Mouse (Mus musculus): ENCODE results near the gene Nckap5. TPM values are rescaled to one million over a fixed set of nuclear protein-coding genes. Genes with fewer than 3 reads are reported as not detected.

The Nckap5 gene
- polyA plus RNA-seq, 1 experiment from 2014 or later, result 4.8 TPM

GRCm38 (mm10) chr1:126470883-126471282 is 359.7 kb downstream of the Nckap5 start:
- Histone ChIP-seq H3K4me1 (ENCODE audit: control insufficient read depth, insufficient read depth, low read length) (peaks cover 19% of the 10 kb centered on the region), H3K36me3 (ENCODE audit: control insufficient read depth, insufficient read depth, low read length) (no peaks in the 10 kb centered on the region), H3K4me3 (ENCODE audit: low read depth, low read length) (no peak overlapping the region), H3K27ac (ENCODE audit: low read length) (no peak overlapping the region), H3K9me3 (ENCODE audit: control insufficient read depth, low read depth, low read length) (no peaks in the 10 kb centered on the region), H3K27me3 (ENCODE audit: control insufficient read depth, insufficient read depth, low read length) (no peaks in the 10 kb centered on the region), H3K4me2 (replicated peaks; ENCODE audit: low read depth, low read length) (no peak overlapping the region), H3K9ac (replicated peaks; ENCODE audit: low read depth, low read length) (no peak overlapping the region)
- no peak for ATAC-seq (ENCODE audit: insufficient number of reproducible peaks, insufficient read depth, low FRiP score, low read depth)
- WGBS, result 46% methylated on average over 2 of the region's 2 CpGs

DNA sequence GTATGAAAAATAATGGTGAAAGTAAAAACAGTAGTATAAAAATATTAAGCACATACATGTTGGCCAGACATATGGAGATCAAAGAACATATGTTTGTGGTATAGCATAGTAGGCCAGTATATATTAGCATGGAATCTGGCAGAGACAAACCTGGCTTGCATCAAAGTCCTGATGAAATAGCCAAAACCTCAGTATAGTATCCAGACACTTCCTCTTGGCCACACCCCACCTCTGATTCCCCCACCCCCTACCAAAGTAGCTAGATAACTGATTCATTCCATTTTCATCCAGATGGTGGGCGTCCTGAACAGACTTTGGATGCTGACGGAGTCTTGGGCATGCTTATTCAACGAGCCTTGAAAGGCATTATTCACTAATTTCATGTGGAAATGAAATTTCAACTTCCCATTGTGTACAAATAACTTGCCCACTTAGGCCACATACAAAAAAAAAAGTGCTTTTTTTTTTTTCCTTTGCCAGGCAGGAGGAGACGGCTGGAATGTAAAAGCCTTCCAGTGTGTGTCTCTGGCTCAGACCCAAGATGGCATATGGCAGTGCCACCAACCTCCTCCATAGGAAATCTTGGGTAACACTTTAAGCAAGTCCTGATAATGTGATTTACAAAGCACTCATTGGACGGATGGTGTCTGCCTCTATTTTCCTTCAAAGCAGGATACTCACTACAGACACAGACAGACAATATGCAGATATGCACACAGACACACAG is 360.6 kb downstream of the Nckap5 start:
- H3K9me3 ChIP-seq (ENCODE audit: control insufficient read depth, low read depth, low read length), result no peaks in the 10 kb centered on the region
- H3K27ac ChIP-seq (ENCODE audit: low read length), result no peak overlapping the region
- H3K4me3 ChIP-seq (ENCODE audit: low read depth, low read length), result no peak overlapping the region
- H3K4me2 ChIP-seq (replicated peaks; ENCODE audit: low read depth, low read length), result no peak overlapping the region
- no peak overlapping the region for H3K9ac ChIP-seq (replicated peaks; ENCODE audit: low read depth, low read length)
- ATAC-seq (ENCODE audit: insufficient number of reproducible peaks, insufficient read depth, low FRiP score, low read depth), result no peak
- no peaks in the 10 kb centered on the region for H3K27me3 ChIP-seq (ENCODE audit: control insufficient read depth, insufficient read depth, low read length)
- peaks cover 19% of the 10 kb centered on the region for H3K4me1 ChIP-seq (ENCODE audit: control insufficient read depth, insufficient read depth, low read length)
- WGBS, result 68% methylated on average over 5 of the region's 5 CpGs
- no peaks in the 10 kb centered on the region for H3K36me3 ChIP-seq (ENCODE audit: control insufficient read depth, insufficient read depth, low read length)

GRCm38 (mm10) chr1:126461527-126462354 is 368.9 kb downstream of the Nckap5 start:
- no peak for ATAC-seq (ENCODE audit: insufficient number of reproducible peaks, insufficient read depth, low FRiP score, low read depth)
- no peaks in the 10 kb centered on the region for H3K36me3 ChIP-seq (ENCODE audit: control insufficient read depth, insufficient read depth, low read length)
- no peak overlapping the region for H3K27ac ChIP-seq (ENCODE audit: low read length)
- 41% methylated on average over 11 of the region's 11 CpGs for WGBS
- no peak overlapping the region for H3K4me2 ChIP-seq (replicated peaks; ENCODE audit: low read depth, low read length)
- H3K4me1 ChIP-seq (ENCODE audit: control insufficient read depth, insufficient read depth, low read length), result no peaks in the 10 kb centered on the region
- H3K9ac ChIP-seq (replicated peaks; ENCODE audit: low read depth, low read length), result no peak overlapping the region
- no peak overlapping the region for H3K4me3 ChIP-seq (ENCODE audit: low read depth, low read length)
- no peaks in the 10 kb centered on the region for H3K27me3 ChIP-seq (ENCODE audit: control insufficient read depth, insufficient read depth, low read length)
- H3K9me3 ChIP-seq (ENCODE audit: control insufficient read depth, low read depth, low read length), result no peaks in the 10 kb centered on the region

DNA sequence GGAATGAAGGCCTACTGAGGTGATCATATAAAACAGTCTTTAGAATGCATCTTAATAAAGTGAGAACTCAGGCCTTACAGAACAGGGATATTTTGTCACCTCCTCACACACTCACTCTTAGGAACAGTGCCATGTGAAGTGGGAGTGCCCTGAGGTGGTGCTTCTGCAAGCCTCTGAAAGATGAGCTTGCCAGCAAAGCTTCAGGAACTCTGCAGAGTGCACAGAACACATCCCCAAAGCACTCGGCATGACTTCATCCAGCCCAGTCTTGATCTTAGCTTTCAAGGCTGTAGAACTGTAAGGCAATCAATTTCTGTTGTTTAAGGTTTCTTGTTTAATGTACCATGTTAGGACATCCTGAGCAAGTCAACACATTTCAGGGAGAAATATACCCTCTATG is 372.9 kb downstream of the Nckap5 start:
- 82% methylated on average over 1 of the region's 1 CpGs for WGBS
- H3K4me2 ChIP-seq (replicated peaks; ENCODE audit: low read depth, low read length), result no peak overlapping the region
- ATAC-seq (ENCODE audit: insufficient number of reproducible peaks, insufficient read depth, low FRiP score, low read depth), result no peak

DNA sequence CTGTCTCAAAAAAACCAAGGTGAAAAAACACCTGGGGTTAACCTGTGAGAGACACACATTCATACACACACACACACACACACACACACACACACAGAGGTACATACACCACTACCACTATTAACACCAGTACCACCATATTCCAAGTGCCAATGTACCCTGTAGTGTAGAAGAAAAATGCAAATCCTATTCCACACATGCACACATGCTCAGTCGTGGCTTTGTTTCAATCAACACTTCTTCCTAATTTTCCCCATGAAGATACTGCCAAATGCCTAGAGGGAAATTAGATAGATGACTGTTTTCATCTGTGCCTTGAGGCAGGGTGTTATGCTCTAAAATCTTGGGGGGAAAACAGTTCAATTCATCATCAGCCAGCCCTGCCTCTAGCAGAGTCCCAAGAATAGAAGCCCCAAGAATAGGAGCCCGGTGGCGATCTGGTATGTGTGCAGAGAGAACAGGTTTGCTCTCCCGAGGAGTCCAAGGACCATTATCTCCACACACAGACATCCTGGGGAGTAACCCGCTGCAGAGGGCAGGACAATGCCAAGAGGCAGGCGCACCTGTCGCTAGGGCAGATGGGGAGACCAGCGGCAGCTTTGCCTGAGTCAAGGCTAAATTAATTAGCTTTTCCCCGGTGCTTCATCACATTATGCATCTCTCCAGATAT is 376.0 kb downstream of the Nckap5 start:
- no peaks in the 10 kb centered on the region for H3K27me3 ChIP-seq (ENCODE audit: control insufficient read depth, insufficient read depth, low read length)
- no peak overlapping the region for H3K4me3 ChIP-seq (ENCODE audit: low read depth, low read length)
- H3K36me3 ChIP-seq (ENCODE audit: control insufficient read depth, insufficient read depth, low read length), result no peaks in the 10 kb centered on the region
- 66% methylated on average over 9 of the region's 9 CpGs for WGBS
- no peak overlapping the region for H3K27ac ChIP-seq (ENCODE audit: low read length)
- no peak for ATAC-seq (ENCODE audit: insufficient number of reproducible peaks, insufficient read depth, low FRiP score, low read depth)
- H3K9me3 ChIP-seq (ENCODE audit: control insufficient read depth, low read depth, low read length), result no peaks in the 10 kb centered on the region
- H3K4me1 ChIP-seq (ENCODE audit: control insufficient read depth, insufficient read depth, low read length), result no peaks in the 10 kb centered on the region
- H3K9ac ChIP-seq (replicated peaks; ENCODE audit: low read depth, low read length), result no peak overlapping the region
- H3K4me2 ChIP-seq (replicated peaks; ENCODE audit: low read depth, low read length), result no peak overlapping the region

More for the DNA sequence above, 372.9 kb downstream of the Nckap5 start:
- no peaks in the 10 kb centered on the region for H3K4me1 ChIP-seq (ENCODE audit: control insufficient read depth, insufficient read depth, low read length)
- no peak overlapping the region for H3K4me3 ChIP-seq (ENCODE audit: low read depth, low read length)
- H3K9ac ChIP-seq (replicated peaks; ENCODE audit: low read depth, low read length), result no peak overlapping the region
- no peak overlapping the region for H3K27ac ChIP-seq (ENCODE audit: low read length)
- no peaks in the 10 kb centered on the region for H3K27me3 ChIP-seq (ENCODE audit: control insufficient read depth, insufficient read depth, low read length)
- H3K36me3 ChIP-seq (ENCODE audit: control insufficient read depth, insufficient read depth, low read length), result no peaks in the 10 kb centered on the region
- no peaks in the 10 kb centered on the region for H3K9me3 ChIP-seq (ENCODE audit: control insufficient read depth, low read depth, low read length)

GRCm38 (mm10) chr1:126451472-126451871 is 379.1 kb downstream of the Nckap5 start:
- Histone ChIP-seq H3K27ac (ENCODE audit: low read length) (no peak overlapping the region), H3K9me3 (ENCODE audit: control insufficient read depth, low read depth, low read length) (no peaks in the 10 kb centered on the region), H3K27me3 (ENCODE audit: control insufficient read depth, insufficient read depth, low read length) (no peaks in the 10 kb centered on the region), H3K36me3 (ENCODE audit: control insufficient read depth, insufficient read depth, low read length) (no peaks in the 10 kb centered on the region), H3K4me3 (ENCODE audit: low read depth, low read length) (no peak overlapping the region), H3K4me2 (replicated peaks; ENCODE audit: low read depth, low read length) (no peak overlapping the region), H3K4me1 (ENCODE audit: control insufficient read depth, insufficient read depth, low read length) (no peaks in the 10 kb centered on the region), H3K9ac (replicated peaks; ENCODE audit: low read depth, low read length) (no peak overlapping the region)
- WGBS, result 80% methylated on average over 9 of the region's 9 CpGs
- ATAC-seq (ENCODE audit: insufficient number of reproducible peaks, insufficient read depth, low FRiP score, low read depth), result no peak

GRCm38 (mm10) chr1:126449424-126449823 is 381.2 kb downstream of the Nckap5 start:
- ATAC-seq (ENCODE audit: insufficient number of reproducible peaks, insufficient read depth, low FRiP score, low read depth), result no peak
- no peaks in the 10 kb centered on the region for H3K9me3 ChIP-seq (ENCODE audit: control insufficient read depth, low read depth, low read length)
- 34% methylated on average over 2 of the region's 2 CpGs for WGBS
- no peak overlapping the region for H3K9ac ChIP-seq (replicated peaks; ENCODE audit: low read depth, low read length)
- H3K27me3 ChIP-seq (ENCODE audit: control insufficient read depth, insufficient read depth, low read length), result no peaks in the 10 kb centered on the region
- H3K4me3 ChIP-seq (ENCODE audit: low read depth, low read length), result no peak overlapping the region
- H3K4me2 ChIP-seq (replicated peaks; ENCODE audit: low read depth, low read length), result no peak overlapping the region
- no peaks in the 10 kb centered on the region for H3K36me3 ChIP-seq (ENCODE audit: control insufficient read depth, insufficient read depth, low read length)
- no peaks in the 10 kb centered on the region for H3K4me1 ChIP-seq (ENCODE audit: control insufficient read depth, insufficient read depth, low read length)
- H3K27ac ChIP-seq (ENCODE audit: low read length), result no peak overlapping the region

DNA sequence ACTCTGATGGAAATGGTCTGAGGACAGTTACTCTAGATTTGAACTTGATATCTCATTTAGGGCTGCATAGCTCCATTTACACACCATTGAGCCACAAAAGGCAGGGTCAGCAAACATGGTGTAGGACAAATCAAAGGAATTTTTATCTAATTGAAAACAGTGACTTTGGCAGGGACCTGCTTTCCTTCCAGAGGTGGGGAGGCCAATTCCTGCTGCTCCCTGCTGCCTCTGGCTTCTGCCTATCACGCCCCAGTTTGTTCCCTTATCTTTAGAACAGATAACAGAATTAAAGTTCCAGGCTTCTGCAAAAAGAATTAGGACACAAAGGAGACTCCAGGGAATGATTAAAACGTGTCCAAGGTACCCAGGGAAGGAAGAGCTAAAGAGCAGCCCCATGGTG is 386.7 kb downstream of the Nckap5 start:
- WGBS, result 42% methylated on average over 2 of the region's 2 CpGs
- Histone ChIP-seq H3K4me1 (ENCODE audit: control insufficient read depth, insufficient read depth, low read length) (no peaks in the 10 kb centered on the region), H3K4me3 (ENCODE audit: low read depth, low read length) (no peak overlapping the region), H3K36me3 (ENCODE audit: control insufficient read depth, insufficient read depth, low read length) (no peaks in the 10 kb centered on the region), H3K9ac (replicated peaks; ENCODE audit: low read depth, low read length) (no peak overlapping the region), H3K27ac (ENCODE audit: low read length) (no peak overlapping the region), H3K9me3 (ENCODE audit: control insufficient read depth, low read depth, low read length) (no peaks in the 10 kb centered on the region), H3K4me2 (replicated peaks; ENCODE audit: low read depth, low read length) (no peak overlapping the region), H3K27me3 (ENCODE audit: control insufficient read depth, insufficient read depth, low read length) (no peaks in the 10 kb centered on the region)
- no peak for ATAC-seq (ENCODE audit: insufficient number of reproducible peaks, insufficient read depth, low FRiP score, low read depth)
